Mouse (Mus musculus): ENCODE measurements around the gene Ccdc136.
"Not testable (repeated sequence)": the region's sequence is repeated elsewhere in the genome, so short reads cannot be mapped to it uniquely, and the experiment has no call there.

Gene Ccdc136

DNA sequence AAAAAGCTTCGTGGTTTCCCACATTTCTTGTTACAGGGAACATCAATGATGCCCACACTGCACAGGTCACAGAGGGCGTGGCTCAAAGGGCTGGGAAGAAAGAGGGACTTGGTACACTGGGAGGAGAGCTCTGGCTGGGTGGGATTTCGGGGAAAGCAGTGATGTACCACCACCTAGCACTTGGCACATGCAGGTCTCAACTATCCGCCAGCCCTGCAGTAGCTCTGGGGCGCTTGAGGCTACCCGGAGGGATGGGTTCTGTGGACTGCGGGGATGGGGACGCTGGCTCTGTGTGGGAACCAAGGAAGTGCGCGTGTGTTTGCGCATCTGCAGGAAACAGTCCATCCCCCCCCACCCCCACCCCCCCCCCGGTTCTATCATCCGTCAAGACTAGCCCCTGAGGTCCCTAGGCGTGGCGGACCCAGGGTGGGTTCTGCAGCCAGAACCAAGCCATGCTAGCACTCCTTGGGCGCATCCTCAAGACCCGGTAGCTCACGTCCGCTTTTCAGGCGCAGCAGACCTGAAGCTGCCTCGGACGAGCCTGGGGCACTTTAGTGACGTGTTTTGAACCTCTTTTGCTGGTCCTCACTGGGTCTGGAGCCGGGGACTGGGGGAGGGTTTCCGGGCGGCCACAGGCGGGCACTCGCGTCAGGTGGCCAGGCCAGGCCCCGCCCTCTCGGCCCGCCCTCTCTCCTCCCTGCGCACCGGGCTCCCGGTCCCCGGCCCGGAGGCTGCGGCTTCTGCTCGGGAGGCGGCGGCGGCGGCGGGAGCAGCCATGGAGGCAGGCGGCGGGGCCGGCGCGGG, at the start of gene Ccdc136:
Gene Ccdc136 (plus strand): TSS at position 400 of the 804 bp plus-strand sequence.
- DNase-seq (ENCODE audit: low read depth) = no peak

DNA sequence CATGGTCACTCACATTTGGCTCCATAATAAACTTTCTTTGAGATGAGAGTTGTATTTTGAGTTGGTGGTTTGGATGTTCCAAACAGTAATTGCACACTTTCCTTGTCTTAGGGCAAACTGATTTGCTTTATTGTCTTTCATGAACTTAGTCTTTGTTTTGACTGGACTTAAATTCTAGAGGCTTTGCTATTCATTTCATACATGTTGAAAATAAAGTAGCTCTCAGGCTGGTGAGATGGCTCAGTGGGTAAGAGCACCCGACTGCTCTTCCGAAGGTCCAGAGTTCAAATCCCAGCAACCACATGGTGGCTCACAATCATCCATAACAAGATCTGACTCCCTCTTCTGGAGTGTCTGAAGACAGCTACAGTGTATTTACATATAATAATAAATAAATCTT, 49.6 kb upstream of the Ccdc136 start:
- DNase-seq (ENCODE audit: low read depth) = not testable (repeated sequence)

DNA sequence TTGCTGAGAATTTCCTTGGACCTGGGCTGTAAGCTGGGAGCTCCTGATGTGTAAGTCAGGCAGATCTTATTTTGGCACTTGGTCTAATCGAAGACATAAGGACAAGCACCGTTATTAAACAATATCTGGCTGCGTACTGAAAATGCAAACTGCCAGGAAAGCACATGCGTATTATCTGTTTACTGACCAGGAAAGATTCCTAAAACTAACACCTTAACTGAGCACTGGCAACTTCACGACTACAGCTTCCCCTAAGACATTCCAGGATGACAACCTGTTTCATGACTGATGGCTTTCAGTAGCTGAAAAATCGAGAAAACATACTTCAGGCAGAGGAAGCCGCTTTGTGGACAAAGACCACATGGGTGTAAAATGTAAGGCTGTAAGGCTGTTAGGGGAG, 48.9 kb upstream of the Ccdc136 start:
- no peak for DNase-seq (ENCODE audit: low read depth)

DNA sequence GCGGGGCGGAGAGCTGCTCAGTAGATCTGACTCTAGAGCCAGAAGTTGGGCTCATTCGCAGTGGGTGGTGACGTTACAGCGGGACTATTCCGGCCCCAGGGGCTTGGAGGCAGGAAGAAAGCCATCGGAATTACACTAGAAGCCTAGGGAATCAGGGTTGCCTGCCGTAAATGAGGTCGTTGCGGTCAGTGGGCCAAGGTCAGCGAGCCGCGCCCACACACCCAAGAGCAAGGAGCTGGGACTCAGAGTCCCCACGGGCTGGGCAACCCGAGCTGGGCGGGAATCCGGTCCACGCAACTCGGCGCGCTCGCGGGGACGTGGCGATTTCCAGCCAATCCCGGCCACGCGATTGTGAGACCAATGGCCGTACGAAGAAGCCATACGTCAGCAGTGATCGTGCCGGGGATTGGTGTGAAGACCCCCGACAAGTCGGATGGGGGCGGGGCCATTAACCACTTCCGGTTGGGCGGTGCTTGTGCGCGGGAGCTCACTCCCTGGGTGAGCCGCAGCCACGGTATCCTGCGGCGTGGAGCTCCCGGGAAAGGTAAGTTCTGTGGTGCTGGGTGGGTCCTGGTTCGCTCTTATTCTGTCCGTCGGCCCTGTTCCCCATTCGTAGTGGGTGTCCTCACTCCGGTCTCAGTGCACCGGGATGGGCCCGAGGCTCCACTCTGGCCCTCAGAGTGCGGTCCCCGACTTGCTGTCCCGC, 48.3 kb upstream of the Ccdc136 start, which contains the start of gene Calu:
Gene Calu (plus strand): TSS at position 405 of the 706 bp plus-strand sequence.
- peak; percentile 99 for DNase-seq (ENCODE audit: low read depth)

DNA sequence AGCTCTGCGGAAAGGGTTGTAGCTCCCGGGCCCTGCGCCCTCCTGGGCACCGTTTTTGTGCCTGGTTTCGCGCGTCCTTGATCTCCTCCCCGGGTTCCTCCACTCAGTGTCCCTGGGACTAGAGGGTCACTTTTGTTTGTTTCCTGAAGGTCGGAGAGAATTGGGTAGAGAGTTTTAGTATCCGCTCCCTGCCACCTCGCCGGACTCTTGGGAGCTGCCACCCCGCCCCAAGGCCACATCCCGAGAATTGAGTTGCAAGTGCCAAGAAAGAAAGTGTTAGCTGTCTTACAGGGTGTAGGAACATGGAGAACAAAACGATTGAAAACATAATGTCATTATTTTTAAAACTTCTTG, 47.8 kb upstream of the Ccdc136 start:
- no peak for DNase-seq (ENCODE audit: low read depth)

DNA sequence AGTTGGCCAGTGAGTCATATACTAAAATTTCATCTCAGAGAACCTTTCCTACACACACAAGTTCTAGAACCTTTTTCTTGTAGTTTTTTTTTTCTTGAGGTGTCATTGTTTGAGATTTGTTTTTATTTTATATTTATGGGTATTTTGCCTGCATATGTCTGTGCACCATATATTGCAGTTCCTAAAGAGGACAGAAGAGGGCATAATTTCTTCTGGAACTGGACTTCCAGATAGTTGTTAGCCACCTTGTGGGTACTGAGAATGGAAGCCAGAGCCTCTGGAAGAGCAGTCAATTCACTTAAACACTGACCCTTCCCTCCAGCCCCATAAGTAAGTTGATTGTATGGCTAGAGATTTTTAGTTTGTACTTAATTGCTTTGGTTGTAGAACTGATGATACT, 44.5 kb upstream of the Ccdc136 start:
- no peak for DNase-seq (ENCODE audit: low read depth)

DNA sequence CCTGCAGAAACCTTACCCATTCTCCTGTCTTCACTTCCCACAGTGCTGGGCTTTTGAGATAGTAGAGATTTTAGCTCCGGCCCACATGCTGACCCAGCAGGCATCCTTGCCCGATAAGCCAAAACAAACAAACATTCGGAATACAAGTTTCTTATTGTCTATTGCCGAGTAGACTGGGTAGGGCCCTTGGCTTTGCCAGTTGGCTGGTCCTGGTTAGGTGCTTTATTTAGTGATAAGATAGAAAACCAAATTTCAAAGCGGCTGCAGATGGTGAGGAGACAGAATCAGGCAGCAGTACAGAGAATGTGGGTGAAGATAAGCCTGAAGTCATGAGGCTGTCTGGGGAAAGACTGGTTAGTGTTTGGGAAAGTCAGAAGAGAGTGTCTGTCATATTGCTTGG, 43.3 kb upstream of the Ccdc136 start:
- no peak for DNase-seq (ENCODE audit: low read depth)

DNA sequence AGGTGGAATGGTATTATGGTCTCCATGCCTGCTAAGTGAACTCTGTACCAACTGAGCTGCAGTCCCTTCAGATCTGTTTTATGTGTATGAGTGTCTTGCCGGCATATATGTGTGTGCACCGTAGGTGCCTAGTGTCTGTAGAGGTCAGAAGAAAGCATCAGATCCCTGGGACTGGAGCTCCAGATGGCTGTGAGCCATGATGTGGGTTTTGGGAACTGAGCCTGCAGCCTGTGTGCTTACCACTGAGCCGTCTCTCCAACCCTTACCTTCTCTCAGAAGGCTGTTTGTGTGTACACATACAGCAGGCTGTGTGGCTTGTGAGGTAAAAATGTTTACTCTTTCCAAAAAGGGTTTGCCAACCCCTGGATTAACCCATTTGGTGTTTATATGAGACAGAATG, 36.7 kb upstream of the Ccdc136 start:
- no peak for DNase-seq (ENCODE audit: low read depth)

DNA sequence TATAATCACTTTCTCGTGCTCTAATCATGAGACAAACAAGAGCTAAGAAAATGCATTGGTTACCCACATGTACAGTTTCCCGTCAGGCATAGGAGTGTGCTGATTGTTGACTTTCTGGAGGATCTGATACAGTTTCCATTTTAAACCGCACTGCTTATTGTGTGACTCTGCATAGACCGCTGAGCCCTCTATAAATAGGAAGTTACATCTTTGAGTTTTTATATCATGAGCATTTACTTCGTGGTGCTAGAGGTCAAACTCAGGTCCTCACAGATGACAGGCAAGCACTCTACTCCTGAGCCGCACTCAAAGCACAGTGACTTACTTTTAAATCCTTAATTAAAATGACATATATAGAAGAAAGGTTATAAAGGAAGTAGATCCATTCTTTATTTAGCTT, 35.9 kb upstream of the Ccdc136 start:
- DNase-seq (ENCODE audit: low read depth) = no peak

DNA sequence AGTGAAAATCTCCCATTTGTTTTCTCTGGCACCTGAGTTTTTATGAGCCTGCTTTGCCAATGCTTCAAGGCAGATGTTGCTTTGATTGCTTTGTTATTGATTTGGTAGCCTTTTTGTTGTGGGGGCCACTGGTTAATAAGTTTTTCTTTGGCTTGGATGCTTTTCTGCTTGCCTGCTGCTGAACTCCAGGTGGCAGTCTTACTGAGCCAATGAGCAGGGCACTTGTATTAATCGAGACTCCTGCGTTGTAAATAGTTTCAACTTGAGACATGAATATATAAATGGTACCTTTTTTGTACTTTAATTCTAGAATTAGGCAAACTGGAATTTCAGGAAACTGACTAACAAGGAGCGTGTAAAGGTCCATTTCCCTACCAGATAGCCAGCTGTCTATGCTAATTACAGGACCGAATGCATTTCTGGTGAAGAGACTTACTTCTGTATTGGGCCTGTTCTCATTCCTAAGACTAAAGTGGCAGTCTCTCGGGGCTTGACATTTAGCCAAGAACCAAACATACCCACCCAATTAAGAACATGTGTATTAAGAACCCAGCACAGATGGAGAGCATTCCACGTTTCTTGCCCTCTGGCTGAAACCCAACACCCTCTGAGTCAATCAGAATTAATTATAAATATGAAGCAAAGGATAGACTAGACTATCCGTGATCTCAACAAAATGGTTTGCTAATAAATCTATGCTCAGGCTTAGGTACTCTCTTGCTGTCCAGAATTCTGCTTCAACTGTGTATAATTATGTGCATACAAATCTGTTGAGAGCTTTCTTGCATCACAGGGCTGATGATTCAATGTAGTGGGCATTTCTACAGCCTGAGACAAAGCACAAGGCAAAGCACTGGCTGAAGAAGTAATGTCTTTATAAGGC, 33.6 kb upstream of the Ccdc136 start:
- DNase-seq (ENCODE audit: low read depth) = no peak

DNA sequence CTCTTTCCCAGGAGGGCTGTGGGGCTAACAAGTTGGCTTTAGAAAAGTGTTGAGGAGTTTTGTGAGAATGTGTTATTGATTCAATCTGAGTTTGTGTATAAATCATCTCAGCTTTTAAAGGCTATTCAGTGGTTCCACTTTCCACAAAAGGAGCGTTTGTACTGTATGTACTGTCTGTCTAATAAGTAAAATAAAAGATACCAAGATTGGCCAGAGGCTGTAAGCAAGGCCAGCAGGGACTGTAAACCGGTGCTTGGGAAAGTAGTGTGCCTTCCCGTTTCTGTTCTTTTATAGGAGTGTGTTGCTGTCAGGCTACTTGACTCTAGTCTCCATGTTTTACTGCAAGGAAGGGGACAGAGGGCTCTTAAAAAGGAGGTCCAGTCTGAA, 33.0 kb upstream of the Ccdc136 start:
- DNase-seq (ENCODE audit: low read depth) = no peak

DNA sequence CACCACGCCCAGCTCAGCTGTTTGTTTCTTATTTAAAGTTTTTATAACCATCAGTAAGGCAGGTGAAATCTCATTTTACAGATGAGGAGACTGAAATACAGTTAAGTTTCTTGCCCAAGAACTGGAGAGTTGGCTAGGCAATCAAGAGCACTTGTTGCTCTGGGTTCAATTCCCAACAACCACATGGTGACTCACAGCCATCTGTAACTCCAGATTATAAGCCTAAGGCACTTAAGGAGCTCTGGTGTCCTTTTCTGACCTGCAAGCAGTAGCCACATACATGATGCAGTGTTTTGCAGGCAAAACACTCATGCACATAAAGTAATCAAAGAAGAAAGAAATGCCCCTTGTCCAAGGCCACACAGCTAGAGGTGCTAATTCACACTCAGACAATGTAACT, 30.8 kb upstream of the Ccdc136 start:
- DNase-seq (ENCODE audit: low read depth) = no peak

DNA sequence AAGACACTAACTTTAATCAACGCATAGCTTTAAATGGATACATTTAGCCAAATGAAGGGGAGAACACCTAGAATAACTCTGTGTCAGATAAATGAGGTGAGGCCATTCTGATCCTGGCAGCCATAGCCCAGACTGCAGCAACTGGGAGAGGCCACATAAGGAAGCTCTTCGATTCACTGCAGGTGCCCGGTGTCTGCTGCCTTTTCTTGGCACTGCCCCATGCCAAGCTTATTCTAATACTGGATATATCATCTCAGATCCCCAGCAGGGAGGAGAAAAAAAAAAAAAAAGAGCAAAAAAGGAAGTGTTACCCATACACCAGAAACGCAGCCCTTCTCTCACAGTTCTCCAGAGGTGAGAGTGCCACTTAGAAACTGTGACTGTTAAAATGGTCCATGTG, 18.7 kb upstream of the Ccdc136 start:
- no peak for DNase-seq (ENCODE audit: low read depth)

DNA sequence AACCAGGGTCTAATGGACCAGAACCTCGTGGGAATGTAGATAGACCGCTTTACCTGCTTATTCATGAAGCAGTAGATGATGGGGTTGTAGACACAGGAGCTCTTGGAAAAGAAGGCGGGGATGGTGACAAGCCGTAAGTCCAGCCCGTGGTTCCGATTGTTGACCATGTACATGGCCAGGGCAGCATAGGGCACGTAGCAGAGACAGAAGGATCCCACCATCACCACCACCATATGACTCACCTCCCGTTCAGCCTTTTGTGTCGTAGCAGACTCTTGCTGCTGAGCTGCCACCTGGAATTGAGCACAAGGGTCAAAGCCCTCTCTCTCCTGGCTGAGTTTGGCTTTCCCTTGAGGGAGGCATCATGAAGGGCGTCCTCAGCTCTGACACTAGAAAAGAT, 17.4 kb upstream of the Ccdc136 start:
- no peak for DNase-seq (ENCODE audit: low read depth)

DNA sequence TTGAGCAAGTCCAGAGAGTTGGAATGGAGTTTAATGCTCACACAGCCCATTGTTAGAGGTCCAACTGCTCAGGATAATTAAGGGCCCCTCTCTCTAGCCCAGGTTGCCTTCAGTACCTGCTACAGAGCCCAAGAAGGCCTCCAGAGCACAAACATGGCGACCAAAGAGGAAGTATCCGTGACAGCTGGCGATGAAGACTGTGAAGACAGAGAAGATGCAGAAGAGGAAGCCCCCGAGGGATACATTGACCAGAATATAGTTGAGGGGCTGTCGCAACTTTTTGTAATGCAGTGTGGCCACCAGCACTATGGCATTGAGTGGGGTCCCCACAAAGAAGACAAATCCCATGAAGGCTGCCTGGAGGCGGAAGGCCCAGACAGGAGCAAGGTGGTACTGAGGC, 16.2 kb upstream of the Ccdc136 start:
- DNase-seq (ENCODE audit: low read depth) = no peak

DNA sequence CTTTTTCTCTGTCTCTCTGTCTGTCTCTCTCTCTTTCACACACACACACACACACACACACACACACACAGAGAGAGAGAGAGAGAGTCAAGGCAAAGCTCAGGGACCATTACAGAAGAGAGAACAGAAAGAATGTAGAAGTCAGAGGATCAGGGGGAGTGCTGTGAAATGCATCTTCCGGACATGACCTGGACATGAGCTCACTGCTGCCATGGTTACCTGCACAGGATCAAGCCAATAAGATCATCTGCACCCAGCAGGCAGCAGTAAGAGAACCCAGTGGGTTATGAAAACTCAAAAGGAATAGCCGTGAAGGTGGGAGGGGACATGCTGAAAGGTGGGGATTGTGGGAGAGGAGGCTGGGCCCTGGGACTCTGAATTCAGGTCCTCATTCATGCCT, 13.7 kb upstream of the Ccdc136 start:
- no peak for DNase-seq (ENCODE audit: low read depth)

DNA sequence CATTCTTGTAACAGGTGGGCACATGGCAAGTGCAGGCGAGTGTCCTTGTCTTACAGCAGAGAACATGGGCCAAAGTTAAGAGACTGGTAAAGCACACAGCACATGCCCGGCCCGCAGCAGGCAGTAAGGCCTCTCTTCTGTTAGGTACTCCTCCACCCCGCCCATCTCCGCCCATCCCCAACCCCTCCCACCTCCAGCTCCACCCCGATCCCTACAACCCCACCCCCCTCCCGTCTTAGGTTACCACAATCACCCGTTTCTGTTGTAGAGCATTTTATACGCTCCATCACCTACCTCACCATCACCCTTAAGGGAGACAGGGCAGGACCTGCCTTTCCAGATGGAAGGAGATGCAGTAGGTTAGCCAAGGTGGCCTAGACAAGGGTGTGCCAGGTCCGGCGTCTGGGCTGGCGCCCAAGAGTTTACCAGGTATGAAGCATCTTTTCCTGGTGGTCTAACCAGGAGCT, 8.0 kb upstream of the Ccdc136 start, which contains the start of gene Opn1sw:
Gene Opn1sw (minus strand): TSS at position 417 of the 467 bp plus-strand sequence.
- no peak for DNase-seq (ENCODE audit: low read depth)

DNA sequence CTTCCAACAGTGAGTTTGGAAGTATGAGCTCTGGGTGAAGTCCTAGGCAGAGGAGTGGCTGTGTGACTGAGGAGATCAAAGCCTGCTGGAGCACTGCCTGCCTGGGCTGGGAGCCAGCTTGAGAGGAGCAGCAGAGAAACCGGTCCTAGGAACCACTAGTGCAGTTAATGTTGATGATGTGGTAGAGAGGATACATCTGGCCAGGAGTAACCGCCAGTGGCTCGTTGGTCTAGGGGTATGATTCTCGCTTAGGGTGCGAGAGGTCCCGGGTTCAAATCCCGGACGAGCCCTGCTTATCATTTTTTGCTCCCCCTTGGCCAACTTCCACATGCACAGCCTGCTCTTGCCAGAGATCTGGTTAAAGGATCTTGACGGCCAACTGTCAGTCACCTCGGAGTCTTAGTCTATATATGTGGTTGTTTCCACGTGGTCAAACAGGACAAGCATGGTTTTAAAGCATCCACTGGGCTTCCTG, 7.5 kb upstream of the Ccdc136 start:
- peak; percentile 37 for DNase-seq (ENCODE audit: low read depth)

DNA sequence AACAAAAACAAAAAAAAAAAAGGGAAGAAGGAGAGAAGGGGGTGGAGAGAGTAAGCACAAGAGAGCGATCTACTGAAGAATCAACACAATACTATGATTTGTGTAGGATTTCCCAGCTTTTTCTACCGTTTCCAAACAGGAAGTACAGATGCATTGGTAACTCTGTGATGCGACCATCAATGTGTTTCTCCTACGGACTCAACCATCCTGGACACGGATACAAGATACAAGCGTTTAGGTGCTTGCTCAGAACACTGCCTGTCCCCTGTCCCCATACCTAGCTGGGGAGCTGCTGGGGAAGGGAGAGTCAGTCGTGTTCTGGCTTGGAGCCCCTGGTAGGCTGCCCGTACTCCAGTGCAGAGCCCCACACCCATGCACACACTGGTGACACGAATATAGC, 6.7 kb upstream of the Ccdc136 start:
- no peak for DNase-seq (ENCODE audit: low read depth)

DNA sequence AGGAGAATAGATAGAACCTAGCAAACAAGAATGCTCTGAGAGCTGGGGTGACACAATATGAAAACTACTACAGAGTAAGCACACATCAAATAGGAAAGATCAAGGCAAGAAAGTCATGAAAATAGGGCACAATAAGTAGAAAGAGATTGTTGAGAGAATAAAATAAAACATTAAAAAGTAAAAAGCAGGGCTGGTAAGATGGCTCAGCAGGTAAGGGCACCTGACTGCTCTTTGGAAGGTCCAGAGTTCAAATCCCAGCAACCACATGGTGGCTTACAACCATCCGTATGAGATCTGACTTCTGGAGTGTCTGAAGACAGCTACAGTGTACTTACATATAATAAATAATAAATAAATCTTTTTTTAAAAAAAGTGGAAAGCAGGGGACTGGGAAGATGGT, 5.6 kb upstream of the Ccdc136 start:
- DNase-seq (ENCODE audit: low read depth) = not testable (repeated sequence)

DNA sequence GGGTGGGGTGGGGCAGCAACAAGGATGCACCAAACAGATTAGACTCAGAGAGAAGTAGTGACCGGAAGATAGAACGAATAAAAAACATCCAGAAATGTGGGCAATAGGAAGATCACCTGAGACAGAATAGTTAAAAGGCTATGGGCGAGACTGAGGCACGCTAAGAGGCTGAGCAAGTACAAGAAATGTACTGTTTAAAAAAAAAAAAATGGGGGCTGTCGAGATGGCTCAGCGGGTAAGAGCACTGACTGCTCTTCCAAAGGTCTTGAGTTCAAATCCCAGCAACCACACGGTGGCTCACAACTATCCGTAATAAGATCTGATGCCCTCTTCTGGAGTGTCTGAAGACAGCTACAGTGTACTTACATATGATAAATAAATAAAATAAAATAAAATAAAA, 4.9 kb upstream of the Ccdc136 start:
- not testable (repeated sequence) for DNase-seq (ENCODE audit: low read depth)

DNA sequence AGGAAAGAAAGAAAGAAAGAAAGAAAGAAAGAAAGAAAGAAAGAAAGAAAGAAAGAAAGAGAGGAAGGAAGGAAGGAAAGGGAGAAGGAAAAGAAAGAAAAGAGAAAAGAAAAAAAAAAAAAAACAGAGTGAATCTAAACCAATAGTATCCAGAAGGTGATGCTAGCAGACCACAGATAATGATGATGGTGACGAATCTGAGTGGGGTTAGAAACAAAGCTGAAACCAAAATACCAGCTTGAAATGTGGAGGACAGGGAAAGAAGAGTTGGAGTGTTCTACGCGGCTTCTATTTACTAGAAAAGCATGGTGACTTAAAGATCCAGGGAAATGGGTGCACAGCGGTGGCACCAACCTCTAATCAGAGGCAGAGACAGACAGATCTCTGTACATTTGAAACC, 4.3 kb upstream of the Ccdc136 start:
- DNase-seq (ENCODE audit: low read depth) = no peak

Data from c-Kit-positive CD71-negative TER-119-negative erythroid progenitor cells, embryonic 14.5 days (primary cell).